Mouse (Mus musculus) heart, adult 18-20 months (tissue): ENCODE results near the gene Miga2. TPM values are rescaled to one million over a fixed set of nuclear protein-coding genes. Genes with fewer than 3 reads are reported as not detected.
A peak's percentile ranks its signal among the peaks of the same experiment; 100 is the strongest.

Experiments used
- DNase-seq, 2 experiments: peaks; one replicate each; pipeline ENCODE4 v3.0.0; 2021 to 2022; ENCODE audit warnings: mixed read lengths in 1 of 2
- long read RNA-seq, 2 experiments: library from polyadenylated mRNA; stranded (forward); transcript quantifications; one replicate each; pipeline ENCODE4 v2.0.0; 2021
- total RNA-seq, 2 experiments: library from RNA; stranded (reverse); gene quantifications; 2 replicates each; pipeline ENCODE4 v1.2.3; 2021

Miga2 gene
- 10 to 100 TPM; 83.0 to 85.6 TPM for total RNA-seq
- long read RNA-seq, experiment 1, transcript Miga2-201 (16 exons, 3,381 nt) = major isoform, 31 of 63 reads
- long read RNA-seq, experiment 1, partial matches to known transcripts = 20 of 63 reads
- long read RNA-seq, experiment 1, other reads (novel, unspliced or antisense) = 8 of 63 reads
- long read RNA-seq, experiment 2, transcript Miga2-201 (16 exons, 3,381 nt) = major isoform, 14 of 32 reads
- long read RNA-seq, experiment 2, partial matches to known transcripts = 4 of 32 reads
- long read RNA-seq, experiment 2, other reads (novel, unspliced or antisense) = 11 of 32 reads

DNA sequence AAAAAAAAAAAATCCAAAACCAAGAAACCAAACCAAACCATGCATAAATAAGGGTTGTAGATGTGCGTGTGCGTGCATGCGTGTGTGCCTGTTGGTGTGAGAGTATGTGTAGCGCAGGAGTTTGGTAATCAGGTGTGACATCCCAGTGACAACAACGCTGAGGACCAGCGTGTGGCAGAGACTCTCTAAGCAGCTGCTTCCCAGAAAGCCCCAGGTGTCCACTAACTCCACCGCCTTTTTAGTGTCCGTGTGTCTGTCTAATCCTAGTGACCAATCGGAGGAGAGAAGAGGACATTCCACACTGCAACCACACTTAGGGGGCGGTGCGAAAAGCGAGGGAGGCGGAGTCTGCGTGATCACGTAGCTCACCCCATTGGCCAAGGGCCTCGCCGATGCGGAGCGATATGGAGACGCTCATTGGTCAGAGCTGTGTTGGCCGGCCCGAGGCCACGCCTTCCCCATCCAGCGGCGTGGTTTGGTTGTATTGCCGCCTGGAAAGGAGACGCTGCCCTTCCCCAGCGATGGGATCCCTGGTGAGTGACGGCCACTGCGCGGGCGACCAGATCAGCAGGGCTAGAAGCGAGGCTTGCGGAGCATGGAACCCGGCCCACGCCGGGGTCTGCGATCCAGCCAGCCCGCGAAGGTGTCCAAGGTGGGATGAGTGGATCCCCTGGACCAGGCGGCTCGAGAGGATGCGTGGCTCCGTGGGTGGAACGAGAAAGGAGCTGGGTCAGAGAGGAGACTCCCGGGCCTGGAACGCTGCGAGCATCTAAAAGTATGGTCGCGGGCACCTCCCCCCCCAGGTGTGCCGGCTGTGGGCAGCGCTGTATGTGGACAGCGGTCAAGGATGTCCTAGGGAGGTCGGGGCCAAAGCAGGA, at the start of gene Miga2:
Gene Miga2 (plus strand): TSS at position 461 of the 878 bp plus-strand sequence.
- peak; percentile 99 to 100 for DNase-seq

DNA sequence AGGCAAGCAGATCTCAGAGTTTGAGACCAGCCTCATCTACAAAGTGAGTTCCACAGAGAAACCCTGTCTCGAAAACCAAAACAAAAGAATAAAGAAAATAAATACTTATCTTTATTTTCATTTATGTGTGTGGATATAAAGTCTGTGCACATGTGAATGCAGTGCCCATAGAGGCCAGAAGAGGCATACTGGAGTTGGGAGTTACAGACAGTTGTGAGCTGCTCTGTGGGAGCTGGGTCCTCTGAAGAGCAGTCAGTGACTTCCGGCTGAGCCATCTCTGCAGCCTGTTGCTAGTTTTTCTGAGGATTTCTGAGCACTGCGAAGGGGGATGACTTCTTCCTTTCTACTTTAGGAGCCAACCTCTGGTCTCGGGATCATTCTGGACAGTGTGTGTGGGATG, 47.9 kb upstream of the Miga2 start:
- DNase-seq = no peak

DNA sequence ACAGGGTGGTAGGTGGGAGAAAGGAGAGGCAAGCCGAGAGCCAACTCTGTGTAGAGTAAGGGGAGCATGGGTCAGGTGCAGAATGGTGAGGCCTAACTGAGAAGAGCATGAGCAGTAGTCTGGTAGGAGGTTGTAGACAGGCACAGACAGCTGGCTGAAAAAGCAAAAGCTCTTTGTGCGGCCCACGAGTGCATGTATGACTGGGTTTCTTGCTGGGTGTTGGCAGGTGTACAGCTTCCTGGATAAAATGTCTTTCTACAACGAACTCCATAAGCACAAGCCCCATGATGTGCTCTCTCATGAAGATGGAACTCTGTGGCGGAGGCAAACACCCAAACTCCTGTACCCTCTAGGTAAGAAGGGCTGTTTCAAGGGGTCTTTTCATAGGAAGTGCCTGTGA, 47.1 kb upstream of the Miga2 start:
- no peak for DNase-seq

GRCm38 (mm10) chr2:30319260-30319659, 44.8 kb upstream of the Miga2 start:
- no peak for DNase-seq

DNA sequence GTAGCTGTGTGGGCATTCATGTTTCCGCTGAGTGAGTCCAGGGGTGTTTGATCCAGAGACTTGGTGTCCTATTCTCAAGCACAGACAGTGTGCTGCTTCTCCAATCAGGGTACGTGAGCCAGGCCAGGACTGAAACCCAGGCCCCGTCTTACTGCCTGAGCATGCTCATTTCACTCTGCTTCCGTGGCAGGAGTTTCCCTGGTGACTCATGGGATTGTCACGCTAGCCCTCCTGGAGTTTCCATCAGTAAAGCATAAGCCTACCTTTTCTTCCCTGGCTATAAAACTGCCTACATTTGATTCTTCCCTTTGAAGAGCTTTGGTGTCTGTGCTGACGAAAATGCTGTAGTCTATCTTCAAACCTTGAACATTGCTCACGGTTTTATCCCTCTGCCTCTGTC, 40.9 kb upstream of the Miga2 start:
- no peak for DNase-seq

DNA sequence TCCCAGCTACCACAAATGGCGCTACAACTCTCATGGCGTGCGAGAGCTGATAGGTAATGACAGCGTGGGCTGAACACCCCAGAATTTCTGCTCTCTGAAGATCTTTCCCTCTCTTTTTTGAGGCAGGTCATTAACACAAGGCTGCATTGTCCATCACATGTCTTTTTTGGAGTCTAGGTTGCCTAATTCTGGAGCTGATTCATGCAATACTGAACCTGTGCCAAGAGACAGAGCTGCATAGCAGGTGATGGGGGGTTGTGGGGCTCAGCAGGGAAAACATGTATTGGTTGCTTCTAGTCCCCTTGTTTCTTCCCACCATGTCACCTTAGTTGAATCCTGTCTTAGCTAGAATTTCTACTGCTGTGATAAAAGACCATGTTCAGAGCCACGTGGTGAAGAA, 38.7 kb upstream of the Miga2 start:
- no peak for DNase-seq

GRCm38 (mm10) chr2:30327276-30327675, 36.8 kb upstream of the Miga2 start:
- no peak for DNase-seq

GRCm38 (mm10) chr2:30328791-30329190, 35.2 kb upstream of the Miga2 start:
- no peak for DNase-seq

DNA sequence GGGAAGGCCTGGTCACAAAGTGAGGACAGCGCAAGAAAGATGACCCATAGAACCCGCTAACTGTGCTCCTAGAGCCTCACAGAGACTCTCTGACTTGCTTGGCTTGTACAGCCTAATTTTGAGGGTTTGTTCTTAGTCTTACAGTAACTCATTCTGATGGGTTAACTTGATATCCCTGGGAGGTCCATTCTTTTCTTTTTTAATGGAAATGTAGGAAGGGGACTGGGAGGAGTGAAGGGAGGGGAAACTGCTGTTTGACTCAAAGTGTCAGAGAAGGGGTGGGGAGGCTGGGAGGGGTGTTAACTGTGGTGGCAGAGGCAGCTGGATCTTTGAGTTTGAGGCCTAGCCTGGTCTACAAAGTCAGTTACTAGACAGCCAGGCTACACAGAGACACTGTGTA, 28.7 kb upstream of the Miga2 start:
- no peak for DNase-seq

GRCm38 (mm10) chr2:30336174-30336915, 27.7 kb upstream of the Miga2 start:
- DNase-seq = no peak

DNA sequence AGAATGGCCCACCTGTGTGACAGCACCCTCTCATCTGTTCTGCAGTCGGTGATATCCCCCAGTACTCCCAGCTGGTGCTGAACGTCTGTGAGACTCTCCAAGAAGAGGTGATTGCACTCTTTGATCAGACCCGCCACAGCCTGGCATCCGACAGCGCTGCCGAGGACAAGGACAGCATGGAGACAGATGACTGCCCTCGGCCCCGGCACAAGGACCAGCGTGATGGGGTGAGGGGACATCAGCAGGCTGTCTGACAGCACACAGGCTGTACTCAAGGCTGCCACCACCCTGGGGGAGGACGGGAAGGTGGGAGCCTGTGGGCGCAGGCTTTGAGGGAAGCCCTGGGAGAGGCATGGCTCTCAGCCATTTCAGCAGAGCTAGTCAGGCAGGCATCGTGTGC, 26.9 kb upstream of the Miga2 start:
- no peak for DNase-seq

GRCm38 (mm10) chr2:30342061-30342460, 22.0 kb upstream of the Miga2 start:
- DNase-seq = no peak

GRCm38 (mm10) chr2:30342544-30342943, 21.5 kb upstream of the Miga2 start:
- DNase-seq = no peak

- peak; percentile 63 to 65 for DNase-seq
Measured at GRCm38 (mm10) chr2:30343601-30344137, 20.4 kb upstream of the Miga2 start.

GRCm38 (mm10) chr2:30345971-30346676, 17.9 kb upstream of the Miga2 start:
- no peak for DNase-seq

DNA sequence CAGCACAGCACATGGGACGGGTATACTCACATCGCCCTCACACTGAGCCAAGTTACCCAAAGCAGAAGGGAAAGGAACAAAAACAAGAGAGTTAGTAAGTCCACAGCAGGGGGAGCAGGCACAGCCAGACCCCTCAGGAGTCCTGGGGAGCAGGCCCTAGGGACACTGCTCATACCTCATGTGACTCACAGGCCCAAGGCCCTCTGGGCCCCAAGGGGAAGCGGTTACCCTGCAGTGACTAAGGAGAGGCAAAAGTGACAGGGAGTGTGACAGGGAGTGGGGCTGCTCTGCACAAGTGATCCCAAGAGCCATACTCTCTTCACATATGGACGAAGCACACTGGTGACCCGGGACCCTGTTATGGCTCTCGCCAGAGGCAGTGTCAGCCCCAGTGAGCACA, 14.8 kb upstream of the Miga2 start:
- DNase-seq = no peak

- peak; percentile 29 to 57 for DNase-seq
Measured at GRCm38 (mm10) chr2:30351149-30351548, 12.9 kb upstream of the Miga2 start.

DNA sequence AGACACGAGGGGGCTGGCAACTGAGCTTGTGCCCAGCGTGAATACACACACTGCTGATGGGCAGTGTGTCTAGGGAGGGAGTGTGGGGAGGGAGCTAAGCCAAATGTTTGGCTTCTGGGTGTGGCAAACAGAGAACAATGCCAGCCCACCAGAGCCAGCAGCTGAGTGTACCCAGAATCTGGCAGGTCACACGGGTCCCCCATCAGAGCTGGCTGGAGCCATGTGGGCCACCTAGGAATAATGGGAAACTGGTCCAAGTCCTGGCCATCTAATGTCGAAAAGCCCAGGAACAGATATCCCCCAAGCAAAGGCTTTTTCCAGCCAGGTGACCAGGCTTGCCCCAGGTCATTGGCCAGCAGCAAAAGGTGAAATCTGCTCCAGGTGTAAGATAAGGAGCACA, 8.2 kb upstream of the Miga2 start:
- no peak for DNase-seq

- DNase-seq = no peak
Measured at GRCm38 (mm10) chr2:30356266-30356665, 7.8 kb upstream of the Miga2 start.

- DNase-seq = no peak
Measured at GRCm38 (mm10) chr2:30356906-30357305, 7.1 kb upstream of the Miga2 start.

DNA sequence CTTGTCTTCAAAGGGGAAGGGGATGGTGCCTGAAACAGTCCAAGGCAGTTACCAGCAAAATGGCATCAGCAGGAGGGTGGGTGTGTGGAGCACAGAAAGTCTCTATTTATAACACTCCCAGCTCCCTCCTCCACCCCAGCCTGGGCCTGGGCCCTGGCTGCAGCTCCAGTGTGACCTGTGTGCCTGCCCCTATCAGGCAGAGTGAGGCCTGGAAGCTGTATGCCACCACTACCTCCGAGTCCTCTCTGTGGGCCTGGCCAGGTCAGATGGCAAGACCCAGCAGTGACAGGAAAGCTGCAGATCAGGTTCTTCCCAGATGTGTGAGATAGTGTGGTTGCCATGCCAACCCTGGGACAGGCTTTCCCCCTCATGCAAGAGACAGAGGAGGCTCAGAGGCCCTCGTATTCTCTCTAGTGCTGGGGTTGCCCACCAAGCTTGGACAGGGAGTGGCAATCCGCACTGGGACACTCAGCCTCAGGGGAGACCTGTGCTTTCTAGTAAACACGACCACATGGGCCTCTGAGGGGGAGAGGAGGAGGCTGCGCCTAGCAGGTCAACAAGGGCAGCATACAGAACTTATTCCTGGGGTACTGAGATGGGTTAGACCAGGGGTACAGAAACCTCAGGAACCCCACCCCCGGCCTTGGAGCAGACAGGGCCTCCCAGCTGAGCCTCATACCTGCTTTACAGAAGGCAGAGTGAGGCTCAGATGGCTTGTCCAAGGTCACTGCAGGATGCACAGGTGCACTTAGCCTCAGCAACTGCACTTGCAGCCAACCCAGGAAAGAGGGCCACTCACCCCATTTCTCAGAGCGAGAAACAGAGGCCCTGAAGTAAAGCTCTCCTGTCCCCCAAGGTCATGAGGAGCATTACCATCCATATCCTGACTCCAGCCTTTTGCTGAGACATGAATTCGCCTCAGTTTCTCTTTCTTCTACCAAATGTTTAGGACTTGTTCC, 6.2 kb upstream of the Miga2 start:
- DNase-seq = peak; percentile 43 to 56
